Mouse (Mus musculus) brain, embryonic 14.5 days (tissue): ENCODE results near the gene Uck2. TPM values are rescaled to one million over a fixed set of nuclear protein-coding genes. Genes with fewer than 3 reads are reported as not detected.

Source experiments
- DNase-seq: peaks from one replicate; pipeline ENCODE4 v3.0.0-alpha.2; 2011; ENCODE audit warnings: low read depth
- CTCF ChIP-seq: fragments of 200-500 bp; IDR thresholded peaks from 2 replicates; pipeline ENCODE4 v1.5.1; 2012; ENCODE audit warnings: inconsistent platforms, mild to moderate bottlenecking, moderate library complexity, borderline replicate concordance; ENCODE audit not compliant: insufficient read depth, insufficient read length; ENCODE audit errors: extremely low read depth
- POLR2A ChIP-seq: fragments of 200-500 bp; IDR thresholded peaks from 2 replicates; pipeline ENCODE4 v1.6.1; 2012; ENCODE audit warnings: mild to moderate bottlenecking, inconsistent platforms, borderline replicate concordance; ENCODE audit not compliant: poor library complexity, insufficient read depth, insufficient read length, severe bottlenecking; ENCODE audit errors: extremely low read depth
- polyA plus RNA-seq: library from polyadenylated mRNA; depleted of rRNA; stranded (reverse); fragments of >200 nt; gene quantifications from 2 replicates; pipeline ENCODE4 v1.2.3, GENCODE M21; 2012

Uck2 gene
- polyA plus RNA-seq, 1 experiment: 53.1 TPM

DNA sequence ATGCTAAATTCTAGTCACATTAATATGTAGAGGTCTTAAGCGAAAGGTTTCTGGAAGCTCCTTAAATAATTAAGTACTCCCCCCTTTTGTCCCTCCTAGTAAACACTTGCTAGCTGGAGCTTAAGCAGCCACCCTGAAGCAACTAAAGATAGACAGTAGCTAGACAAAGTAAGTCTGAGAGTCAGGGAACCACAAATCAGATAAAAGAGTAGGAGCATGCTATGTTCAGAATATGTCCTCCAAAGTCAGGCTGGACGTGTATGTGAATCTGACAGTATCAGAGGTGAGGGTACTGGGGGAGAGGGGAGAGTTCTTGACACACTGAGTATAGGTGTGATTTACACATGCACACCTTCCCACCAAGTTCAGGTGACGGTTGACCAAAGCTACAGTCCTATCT, 43.6 kb downstream of the Uck2 start:
- no peak for TF ChIP-seq POLR2A
- TF ChIP-seq CTCF: no peak
- no peak for DNase-seq

DNA sequence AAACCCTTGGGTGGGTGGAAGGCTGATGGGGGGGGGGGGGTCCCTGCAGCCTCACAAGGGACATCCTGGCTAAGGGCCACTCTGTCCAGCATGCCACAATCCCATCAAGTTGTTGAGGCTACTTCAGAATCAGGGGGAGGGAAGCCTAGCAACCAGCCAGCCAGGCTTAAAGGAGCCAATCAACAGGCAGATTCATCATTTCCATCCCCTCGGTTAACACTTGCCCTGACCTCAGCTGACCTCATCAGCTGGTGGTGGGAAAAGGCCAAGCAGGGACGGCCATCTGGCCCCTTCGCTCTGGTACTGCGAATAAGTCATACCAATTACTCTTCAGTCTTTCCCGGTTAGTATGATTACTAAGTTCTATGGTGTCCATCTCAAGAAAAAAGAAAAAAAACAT, 44.8 kb downstream of the Uck2 start:
- TF ChIP-seq POLR2A (no peak), CTCF (no peak)
- DNase-seq: no peak

DNA sequence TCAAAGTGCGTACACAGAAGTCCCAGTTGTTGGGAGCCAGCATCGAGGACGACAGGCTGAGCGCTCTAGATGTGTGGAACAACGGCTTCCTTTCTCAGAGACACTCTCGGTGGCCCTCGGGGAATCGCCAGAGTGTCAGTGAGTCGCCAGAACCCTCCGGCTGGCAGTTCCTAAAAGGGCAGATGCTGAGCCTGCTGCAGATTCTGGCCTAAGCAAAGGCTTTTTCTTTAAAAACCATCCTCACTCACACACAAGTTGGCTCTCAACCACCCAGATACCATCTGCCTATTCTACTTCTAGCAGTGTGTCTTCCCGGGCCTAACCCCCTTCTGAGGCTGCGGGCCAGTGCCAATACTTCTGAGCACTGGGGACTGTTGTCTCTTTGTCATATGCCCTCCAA, 45.2 kb downstream of the Uck2 start:
- no peak for TF ChIP-seq POLR2A
- TF ChIP-seq CTCF: no peak
- DNase-seq: peak; percentile 70

DNA sequence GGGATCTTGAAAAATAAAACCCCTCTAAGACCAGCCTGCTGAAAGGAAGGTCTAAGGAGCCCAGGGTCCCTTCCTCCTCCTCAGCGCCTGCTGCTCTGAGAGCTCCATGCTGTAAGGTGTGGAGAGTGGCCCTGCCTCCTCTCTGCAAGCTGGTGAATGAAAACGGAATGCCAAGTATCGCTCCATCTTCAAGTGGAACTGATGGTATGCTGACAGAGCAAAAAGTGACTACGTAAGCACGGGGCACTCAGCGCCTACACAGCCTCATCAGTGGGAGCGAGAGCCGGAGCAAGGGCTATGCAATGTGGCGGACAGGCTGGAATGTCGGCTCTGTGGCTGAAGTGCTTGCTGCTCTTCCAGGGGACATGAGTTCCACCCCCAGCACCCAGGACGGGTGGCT, 47.3 kb downstream of the Uck2 start:
- no peak for TF ChIP-seq POLR2A
- no peak for TF ChIP-seq CTCF
- peak; percentile 23 for DNase-seq

DNA sequence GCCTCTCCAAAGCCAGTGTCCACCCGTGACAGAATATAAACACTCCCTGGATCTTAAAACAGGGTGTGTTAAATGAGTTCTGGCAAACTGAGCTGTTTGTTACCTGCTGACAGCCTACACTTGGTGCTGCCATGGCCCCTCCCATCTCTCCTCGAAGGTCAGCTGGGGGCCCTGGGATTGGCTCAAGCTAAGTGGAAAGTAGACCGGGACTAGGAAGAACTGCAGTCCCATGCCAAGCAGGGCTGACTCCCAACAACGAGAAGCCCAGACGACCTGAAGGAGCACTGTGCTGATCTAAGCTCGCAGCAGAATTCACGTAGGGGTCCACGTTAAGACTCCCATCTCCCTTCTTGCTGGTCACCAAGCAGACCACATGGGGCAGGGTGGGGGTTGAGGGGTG, 48.3 kb downstream of the Uck2 start:
- TF ChIP-seq CTCF (no peak), POLR2A (no peak)
- DNase-seq: no peak

DNA sequence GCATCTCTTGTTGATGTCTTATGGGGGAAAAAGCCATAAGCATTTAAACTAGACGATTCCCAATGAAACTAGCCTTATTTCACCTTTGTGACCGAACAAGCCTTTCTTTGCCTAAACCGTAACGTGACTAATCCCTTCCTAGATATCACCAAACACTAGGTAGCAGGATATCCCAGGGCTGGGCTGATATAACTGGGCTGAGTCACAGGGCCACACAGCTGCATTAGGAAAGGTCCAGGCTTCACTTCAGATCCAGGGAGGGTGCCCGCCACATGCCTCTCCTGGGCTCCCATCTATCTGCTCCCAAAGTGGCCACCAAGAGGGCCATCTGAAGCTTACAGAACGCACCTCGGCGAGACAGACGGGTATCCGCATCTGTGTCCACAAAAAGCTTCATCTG, 50.8 kb downstream of the Uck2 start:
- TF ChIP-seq POLR2A (no peak), CTCF (no peak)
- DNase-seq: no peak

DNA sequence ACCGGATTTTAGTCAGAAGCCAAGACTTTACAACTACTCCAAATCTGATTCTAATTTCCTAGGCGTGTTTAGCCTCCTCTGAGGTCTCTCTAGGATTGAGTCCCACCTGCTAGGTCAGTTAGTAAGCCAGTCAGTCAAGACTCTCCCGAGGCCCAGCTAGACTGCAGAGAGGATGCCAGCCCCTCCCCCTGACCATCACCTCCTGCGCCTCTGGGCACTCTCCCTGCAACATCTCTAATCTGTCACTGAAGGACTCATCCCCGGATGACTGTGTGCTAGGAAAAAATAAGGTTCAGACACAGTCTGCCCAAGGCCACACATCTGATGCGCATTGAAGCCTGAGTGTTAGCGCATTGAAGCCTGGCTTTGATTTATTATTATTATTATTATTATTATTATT, 52.2 kb downstream of the Uck2 start:
- TF ChIP-seq POLR2A (no peak), CTCF (no peak)

DNA sequence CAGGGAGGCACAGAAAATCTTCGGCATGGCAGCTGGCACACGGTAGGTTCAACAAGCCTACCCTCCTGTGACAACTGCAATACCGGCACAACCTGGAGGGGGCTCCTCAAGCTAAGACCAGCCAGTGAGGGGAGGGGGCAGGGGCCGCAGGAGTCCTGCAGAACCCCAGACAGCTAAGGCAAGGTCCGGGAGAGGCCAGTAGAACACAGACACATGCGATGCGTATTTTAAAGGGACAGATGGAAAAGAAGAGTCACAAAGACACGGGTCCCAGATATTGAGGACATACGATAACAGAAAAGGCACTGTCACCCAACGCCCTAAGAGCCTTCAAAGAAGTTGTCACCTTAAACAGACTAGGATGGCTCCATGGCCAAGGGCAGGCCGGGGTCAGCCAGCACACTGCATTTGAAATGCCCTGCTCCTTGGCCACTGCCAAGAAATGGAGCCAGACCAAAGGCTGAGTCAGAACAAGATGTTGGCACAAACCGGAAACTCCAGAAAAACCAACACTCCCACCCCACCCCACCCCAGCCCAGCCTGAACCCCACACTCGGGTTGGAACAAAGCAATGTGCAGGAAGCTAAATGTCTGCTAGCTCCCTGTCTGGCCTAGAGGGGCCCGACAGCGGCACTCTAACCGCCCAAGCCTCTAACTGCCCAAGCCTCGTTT, 53.4 kb downstream of the Uck2 start:
- TF ChIP-seq CTCF (peak; percentile 28; the same call in 1 of the 2 replicates), POLR2A (no peak)
- peak; percentile 29 for DNase-seq

More for the DNA sequence above, 52.2 kb downstream of the Uck2 start:
- no peak for DNase-seq

DNA sequence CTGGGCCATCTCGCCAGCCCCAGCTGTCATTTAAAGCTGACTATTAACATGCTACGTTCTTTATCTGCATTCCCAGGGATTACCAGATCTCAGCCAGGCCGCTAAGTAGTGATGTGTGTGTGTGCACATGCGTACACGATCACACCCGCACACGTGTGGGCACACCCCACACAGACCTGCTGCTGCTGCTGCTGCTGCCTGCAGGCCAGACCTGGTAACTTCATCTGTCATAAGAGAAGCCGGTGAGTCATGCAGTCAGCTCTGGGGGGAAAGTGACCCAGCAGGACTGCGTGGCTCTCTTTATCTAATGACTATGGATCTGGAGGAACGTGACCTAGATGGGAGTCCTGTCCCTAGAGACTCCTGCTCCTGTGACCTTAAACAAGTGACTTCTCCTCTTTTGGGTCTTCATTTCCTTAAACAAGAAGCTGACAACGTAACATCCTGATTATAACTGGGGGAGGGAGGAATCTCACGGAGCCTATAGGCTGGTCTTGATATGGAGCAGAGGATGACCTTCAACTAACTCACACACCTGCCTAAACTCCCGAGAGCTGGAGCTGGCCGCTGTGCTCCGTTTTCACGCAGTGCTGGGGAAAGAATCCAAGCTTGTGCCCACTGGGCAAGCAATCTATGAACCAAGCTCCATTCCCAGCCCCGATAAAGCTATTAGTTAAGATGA, 54.0 kb downstream of the Uck2 start:
- no peak for TF ChIP-seq POLR2A
- no peak for TF ChIP-seq CTCF
- no peak for DNase-seq

DNA sequence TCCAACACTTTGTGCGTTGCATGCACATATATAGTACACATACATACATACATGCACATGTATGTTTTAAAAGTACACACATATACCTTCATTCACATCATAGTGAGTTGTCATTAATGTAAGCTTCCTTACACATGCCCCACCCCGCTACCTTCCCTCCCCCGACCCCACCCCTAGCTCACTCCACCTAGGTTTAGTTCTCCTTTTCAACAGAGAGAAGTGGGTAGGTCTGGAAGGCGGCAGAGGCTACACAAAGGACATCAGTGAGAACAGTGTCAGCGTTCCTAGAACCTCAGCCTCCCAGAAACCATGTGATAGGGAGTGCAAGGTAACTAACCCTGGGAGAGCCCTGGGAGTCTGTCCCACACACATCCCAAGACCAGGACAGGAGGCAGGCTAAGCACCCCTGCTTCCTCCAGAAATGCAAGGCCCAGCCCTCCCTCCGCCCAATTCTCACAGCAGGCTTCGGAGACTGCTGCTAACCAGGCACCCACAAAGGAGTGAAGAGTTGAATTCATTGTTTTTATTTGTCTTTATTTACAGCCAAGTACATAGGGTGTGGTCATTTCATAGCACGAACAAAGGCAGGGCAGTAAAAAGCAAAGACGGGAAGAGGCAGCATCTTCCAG, 62.6 kb downstream of the Uck2 start:
- no peak for TF ChIP-seq POLR2A
- no peak for TF ChIP-seq CTCF

DNA sequence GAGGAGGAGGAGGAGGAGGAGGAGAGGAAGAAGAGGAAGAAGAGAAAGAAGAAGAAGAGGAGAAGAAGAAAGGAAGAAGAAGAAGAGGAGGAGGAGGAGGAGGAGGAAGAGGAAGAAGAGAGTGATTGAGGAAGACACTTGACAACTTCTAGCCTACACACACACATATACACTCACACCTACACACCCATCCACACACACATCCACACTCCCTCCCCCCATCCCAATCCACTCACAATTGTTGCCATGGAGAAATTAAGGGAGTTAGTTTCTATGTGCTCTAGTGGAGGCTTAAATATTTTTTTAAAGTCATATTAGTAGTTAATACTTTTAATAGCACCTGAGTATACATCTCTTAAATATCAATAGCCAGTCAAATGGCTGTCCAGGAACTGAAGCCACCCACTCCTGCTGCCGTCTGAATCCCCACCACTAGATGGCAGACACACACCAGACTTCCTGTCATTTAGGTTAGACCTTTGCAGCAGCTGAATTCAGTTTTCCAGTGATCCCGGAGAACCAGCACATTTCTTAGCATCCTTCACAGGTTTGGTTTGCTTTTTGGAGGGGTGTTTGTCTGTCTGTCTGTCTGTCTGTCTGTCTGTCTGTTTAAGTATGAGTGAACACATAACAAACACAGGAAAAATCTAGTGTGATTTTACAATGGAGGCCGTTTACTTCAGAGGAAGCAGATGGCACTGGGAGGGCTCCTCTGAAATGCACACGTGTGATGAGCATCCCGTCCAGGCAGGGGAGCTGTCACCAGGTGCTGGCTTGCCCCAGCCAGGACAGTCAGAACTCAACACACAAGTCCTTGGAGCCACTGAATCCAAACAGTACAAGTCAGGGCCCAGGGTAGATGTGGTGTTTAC, 64.6 kb downstream of the Uck2 start:
- DNase-seq: peak; percentile 90
- TF ChIP-seq CTCF (peak; percentile 92), POLR2A (no peak)

More for the DNA sequence above, 62.6 kb downstream of the Uck2 start:
- no peak for DNase-seq

DNA sequence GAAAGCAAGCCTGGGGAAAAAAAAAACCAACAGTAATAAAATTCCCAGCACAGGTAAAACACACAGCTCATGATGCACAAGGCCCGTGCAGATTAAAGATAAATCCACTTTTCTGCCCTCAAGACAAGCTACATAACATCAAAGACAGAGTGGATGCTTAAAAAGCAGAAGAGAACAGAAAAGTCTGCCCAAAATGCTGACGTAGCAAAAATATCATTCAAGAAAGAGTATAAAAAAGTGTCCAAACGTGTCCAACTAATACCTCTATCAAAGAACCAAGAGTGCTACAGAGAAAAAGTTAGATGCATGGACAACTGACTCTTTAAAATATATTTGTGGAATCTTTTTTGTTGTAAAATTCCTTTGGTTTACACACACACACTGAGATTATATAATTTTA, 69.7 kb downstream of the Uck2 start:
- no peak for DNase-seq
- TF ChIP-seq POLR2A: no peak
- no peak for TF ChIP-seq CTCF

DNA sequence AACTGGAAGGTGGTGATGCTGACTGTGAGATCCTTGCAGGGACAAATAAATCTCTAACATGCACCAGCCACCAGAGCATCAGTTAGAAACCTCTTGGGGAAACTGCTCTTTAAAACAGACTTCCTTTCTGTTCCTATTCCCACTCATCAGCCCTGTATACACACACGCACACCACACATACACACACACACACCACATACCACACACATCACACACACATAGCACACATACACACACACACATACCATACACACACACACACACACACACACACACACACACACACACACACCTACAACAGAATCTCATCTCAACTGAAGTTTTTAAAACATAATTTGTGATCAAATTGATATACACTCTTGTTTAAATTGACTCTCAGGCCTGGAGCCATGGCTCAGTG, 72.4 kb downstream of the Uck2 start:
- TF ChIP-seq CTCF: no peak
- TF ChIP-seq POLR2A: no peak
- DNase-seq: no peak
